Mouse (Mus musculus): Measurements from ENCODE around the gene Fkbp2. TPM values are rescaled to one million over a fixed set of nuclear protein-coding genes. Genes with fewer than 3 reads are reported as not detected.

The Fkbp2 gene
- 10 to 100 TPM; 65.3 to 65.5 TPM for total RNA-seq (2021)

DNA sequence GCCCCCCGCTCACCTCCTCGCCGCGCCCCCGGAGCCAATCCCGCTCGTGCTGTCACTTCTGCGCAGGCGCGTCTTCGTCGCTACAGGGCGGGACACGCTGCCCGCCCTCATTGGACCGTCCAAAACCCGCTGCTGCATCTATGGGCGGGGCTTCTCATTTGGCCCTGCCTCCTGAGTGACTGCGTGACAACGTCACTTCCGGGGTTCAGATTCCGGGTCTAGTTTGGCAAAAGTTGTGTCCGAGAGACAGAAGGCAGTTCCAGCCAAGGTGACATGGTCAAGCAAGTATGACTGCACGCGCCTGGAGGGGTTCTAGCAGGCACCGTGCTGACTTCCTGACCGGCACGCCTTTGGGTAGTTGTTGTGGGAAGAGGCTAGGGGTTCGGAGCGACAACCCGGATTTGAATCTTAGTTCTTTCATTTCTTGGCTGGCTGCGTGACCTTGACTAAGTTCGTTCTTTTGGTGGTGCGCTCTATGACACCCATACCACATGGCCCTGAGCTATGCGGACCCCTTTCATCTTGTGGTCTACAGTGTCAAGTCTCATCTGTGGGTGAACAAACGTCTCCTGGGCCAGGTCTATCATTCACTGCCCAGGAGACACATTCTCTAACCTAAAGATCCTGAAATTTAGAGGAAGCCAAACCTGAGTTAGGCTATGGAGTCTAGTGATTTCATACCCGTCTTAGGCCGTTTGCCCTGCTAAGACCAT lies at the start of gene Fkbp2:
Fkbp2 (minus strand) TSS at position 121 of the 713 bp plus-strand sequence.
- DNase-seq (ENCODE audit: extremely low spot score in 1 of 2, low spot score in 2 of 2), result peak; percentile 98 to 100
- intact Hi-C loops (cut with DNase I), result no loop called here

DNA sequence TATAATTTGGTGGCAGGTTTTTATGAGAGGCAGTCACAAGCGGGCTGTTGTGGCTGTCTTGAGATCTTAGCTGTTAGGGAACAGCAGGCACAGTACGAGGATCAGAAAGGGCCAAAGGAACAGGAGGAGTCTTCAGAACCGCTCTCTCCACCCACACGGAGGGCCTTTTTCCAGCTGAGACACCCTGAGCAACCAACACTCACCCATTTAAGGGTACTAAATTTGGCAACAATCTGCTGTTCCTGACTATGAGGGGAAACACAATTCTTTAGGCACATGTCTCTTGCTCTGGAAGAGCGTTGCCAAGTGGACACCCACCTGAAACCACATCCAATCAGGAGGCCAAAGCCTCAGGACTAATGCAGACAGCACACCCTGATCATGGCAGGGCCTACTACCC lies 49.2 kb upstream of the Fkbp2 start:
- no peak for DNase-seq (ENCODE audit: extremely low spot score in 1 of 2, low spot score in 2 of 2)
- intact Hi-C loops (cut with DNase I), result loop anchor here (10.0 kb wide), 1 partner anchor 105 kb away; the partner anchor contains the start of genes Catsperz and Esrra

DNA sequence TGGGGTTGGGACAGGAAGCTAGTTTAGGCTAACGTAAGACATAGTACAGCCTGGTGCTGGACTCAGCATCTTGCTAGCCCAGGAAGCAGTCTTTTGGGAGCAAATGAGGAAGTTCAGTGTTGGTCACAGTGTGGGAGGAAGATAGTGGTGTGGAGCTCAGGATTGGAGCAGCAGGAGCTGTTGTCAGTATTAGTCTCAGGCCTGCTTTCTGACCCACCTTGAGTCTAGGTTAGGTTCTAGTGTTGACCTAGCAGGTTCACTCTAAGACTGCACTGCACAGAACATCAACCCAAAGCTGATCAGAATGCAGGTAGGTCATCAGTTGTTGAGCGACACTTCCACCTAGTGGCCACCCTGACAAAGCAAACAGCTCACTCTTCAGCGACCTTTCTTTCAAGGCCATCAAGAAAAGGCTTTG lies 39.9 kb upstream of the Fkbp2 start:
- intact Hi-C loops (cut with DNase I), result loop anchor here (10.0 kb wide), 1 partner anchor 95 kb away; the partner anchor contains the start of genes Catsperz and Esrra
- peak in 1 of 2 experiments; percentile 53 for DNase-seq (ENCODE audit: extremely low spot score in 1 of 2, low spot score in 2 of 2)

DNA sequence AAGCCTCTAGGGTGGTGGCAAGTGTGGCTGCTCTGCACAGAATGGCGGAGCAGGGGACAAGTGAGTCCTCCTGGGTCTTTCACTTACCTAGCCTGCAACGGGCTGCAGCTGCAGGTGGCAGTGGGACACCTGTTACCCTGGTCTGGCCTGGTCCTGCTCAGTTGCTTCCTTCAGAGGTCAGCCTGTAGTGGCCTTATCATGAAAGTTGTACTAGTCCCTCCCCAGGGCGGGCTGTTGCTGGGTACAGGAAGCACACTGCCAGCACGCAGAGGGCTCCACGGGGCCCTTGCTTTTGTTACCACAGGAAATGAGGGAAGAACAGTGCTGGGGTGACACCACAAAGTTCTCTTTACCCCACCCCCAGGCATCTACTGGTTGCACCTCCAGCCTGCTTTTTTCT lies 38.9 kb upstream of the Fkbp2 start, which contains the start of gene Fermt3:
Fermt3 (minus strand) TSS at position 279 of the 400 bp plus-strand sequence.
- peak in 1 of 2 experiments; percentile 63 for DNase-seq (ENCODE audit: extremely low spot score in 1 of 2, low spot score in 2 of 2)
- intact Hi-C loops (cut with DNase I), result no loop called here

DNA sequence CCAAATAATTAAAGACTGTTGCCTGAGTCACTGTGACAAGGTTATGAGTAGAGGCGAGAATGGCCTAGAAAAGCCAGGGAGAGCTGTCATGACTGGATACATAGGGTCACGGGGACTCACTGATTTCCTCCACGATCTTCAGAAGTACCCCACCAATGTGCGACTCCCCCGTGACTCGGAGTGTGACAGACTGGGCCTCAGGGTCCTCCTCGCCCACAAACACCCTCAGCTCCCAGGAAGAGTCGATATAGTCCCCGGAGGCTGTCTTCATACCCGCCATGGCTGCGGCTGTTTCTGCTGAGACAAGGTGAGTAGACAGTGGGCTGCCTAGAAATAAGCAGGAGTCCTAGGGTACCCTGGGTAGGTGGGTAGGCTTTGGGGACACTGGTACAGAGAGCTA lies 38.2 kb upstream of the Fkbp2 start:
- DNase-seq (ENCODE audit: extremely low spot score in 1 of 2, low spot score in 2 of 2), result no peak
- intact Hi-C loops (cut with DNase I), result no loop called here

DNA sequence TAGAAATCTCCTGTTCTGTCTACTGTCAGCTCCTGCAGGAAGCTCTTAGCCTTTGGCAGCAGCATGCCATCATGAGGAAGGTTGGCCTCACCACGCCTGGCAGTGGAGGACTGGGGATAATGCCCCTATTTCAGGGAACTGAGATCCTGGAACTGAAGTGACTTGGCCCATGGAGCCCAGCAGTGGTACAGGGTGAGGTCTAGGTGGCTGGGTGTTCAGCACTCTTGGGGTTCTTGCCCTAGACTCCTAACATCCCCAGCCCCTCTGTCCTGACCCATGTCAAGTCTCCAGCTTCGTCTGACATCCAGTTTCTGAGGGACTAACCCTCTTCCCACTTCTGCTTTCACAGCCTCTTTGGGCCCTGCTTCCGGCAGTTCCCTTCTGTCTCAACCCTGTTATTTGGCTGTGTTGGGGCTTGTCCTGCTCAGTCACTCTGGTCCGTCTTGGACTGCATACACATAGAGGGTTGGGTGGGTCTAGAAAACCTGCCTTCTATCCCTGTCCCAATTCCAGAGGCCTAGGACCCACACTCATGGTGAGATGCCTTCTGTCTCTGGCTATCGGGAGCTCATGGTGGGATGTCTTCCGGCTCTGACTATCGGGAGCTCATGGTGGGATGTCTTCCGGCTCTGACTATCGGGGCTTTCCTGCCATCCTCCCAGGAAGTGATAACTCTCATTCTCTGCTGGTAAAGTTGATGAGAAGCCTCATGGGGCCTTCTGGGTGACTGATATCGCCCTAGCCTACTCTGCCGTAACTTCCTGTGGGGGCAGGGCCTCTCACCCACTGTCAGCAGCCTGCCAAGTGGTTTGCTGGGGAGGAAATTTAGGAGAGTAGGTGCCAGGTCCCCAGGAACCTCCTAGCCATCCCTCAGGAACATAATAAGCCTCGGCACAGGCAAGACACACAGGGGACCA lies 37.5 kb upstream of the Fkbp2 start:
- intact Hi-C loops (cut with DNase I), result no loop called here

DNA sequence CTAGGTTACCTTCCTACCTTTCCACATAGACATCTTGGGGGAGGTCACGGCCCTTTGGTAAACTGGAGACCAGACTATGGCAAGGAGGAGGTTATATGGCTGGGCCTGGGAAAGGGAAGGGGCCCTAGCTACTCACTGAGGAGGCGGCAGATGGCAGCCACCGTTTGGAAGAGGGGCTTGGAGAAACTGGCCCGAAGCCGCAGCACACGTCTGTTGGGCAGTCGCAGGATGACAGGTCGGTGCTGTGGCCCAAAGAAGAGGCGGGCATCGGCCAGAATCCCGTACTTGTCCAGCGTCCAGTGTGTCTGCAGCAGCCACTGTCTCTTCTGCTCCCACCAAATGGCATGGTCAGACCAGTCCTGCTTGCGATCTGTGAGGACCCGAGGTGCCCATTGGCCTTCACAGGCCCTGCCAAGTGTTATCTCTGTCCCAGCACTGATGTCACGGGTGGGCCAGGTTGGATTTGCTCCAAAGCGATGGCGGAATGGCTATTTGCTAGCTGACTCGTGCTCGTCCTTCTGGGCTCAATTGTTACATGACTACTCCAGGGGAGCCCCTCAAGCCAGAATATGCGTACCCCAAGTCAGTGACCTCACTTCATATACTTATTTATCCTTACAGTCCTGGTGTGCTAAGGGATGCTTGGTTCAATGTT lies 34.3 kb upstream of the Fkbp2 start:
- no peak for DNase-seq (ENCODE audit: extremely low spot score in 1 of 2, low spot score in 2 of 2)
- intact Hi-C loops (cut with DNase I), result no loop called here

More for the DNA sequence above, 37.5 kb upstream of the Fkbp2 start:
- no peak for DNase-seq (ENCODE audit: extremely low spot score in 1 of 2, low spot score in 2 of 2)

DNA sequence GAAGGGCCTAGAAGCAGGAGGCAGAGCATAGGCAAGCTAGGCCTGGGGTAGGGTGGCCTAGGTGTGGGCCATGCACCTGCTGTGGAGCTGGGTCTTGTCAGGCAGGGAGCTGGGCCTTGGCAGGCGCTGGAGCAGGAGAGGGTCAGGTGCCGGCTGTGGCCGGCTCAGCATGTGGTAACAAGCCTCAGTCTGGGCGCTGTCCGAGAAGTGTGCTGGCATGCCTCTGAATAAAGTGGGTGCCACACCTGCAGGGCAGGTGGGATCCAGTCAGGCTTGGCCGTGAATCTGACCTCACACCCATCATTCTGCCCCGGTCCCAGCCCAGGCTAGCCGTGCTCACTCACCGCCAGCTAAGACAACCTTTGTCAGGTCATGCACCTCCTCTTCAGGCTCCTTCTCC lies 33.7 kb upstream of the Fkbp2 start:
- no peak for DNase-seq (ENCODE audit: extremely low spot score in 1 of 2, low spot score in 2 of 2)
- intact Hi-C loops (cut with DNase I), result no loop called here

DNA sequence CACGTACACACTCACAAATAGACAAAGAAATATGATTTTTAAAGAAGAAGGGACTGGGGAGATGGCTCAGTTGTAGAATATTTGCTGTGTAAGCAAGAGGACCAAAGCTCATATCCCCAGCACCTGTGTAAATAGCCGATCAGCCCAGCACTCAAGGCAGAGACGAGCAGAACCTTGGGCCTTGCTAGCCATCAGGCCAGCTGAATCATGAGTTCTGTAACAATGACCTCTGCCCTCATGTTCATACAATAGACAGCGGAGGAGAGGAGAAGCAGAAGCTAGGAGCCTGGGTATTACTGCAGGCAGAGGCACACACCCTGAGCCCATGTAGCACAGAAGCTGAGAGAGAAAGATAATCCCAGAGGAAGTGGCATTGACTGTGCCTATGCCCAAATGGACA lies 32.1 kb upstream of the Fkbp2 start:
- DNase-seq (ENCODE audit: extremely low spot score in 1 of 2, low spot score in 2 of 2), result no peak
- intact Hi-C loops (cut with DNase I), result no loop called here

DNA sequence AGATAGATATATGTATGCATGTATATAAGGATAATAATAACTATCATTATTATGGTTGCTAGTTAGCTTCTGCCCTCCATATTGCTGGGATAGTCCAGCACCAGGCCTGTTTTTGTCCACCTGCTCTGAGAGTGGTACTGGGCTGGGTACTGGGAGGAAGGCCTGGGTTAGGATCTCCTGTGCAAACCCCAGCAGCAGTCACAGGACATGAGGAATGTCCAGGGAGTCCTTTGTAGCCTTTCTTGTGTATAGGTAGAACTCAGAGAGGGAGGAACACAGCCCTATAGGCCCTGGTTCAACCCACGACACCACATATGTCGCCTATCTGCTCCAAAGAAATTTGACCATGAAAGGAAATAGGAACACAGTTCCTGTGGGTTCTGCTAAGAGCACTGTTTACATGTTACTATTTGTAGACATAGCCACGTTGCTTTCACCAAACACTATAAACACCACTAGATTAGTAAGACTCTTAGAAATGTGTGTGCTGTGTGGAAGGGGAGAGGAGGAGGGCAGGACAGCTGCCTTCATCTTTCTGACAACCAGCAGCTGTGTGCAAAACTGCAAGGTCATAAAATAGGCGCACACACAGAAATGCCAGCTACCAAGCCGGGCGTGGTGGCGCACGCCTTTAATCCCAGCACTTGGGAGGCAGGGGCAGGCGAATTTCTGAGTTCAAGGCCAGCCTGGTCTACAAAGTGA lies 26.7 kb upstream of the Fkbp2 start:
- no peak for DNase-seq (ENCODE audit: extremely low spot score in 1 of 2, low spot score in 2 of 2)
- intact Hi-C loops (cut with DNase I), result no loop called here

DNA sequence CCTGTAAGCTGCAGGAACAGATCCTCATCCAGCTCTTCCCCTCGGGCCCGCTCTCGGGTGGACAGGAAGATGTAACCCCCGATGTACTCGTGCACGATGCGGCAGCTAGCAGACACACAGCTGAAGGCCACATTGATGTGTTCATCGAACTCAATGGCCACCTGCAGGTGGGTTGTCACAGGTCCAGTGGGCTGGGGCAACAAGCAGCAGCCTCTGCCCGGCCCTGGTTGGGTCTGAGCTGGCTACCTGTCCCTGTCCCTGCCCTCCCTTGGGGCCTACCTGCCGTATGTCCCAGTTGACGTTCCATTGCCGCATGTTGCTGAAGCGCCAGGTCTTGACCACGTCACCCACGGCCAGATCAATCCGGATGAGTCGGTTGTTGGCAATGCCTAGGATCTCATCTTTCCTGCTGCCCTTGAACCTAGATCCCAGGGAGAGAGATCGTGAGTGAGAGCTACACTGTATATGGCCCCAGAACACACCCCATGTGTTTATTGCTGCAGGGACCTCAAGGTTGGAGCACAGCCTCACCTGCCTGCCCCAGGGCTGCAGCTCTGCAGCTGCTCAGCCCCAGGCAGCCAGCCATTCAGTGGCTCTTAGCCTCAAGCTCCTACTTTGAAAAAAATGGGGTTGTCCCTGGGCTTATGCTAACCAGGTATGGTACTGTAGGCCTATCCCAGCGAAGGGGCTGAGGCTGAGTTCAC lies 19.2 kb upstream of the Fkbp2 start:
- DNase-seq (ENCODE audit: extremely low spot score in 1 of 2, low spot score in 2 of 2), result no peak
- intact Hi-C loops (cut with DNase I), result no loop called here

DNA sequence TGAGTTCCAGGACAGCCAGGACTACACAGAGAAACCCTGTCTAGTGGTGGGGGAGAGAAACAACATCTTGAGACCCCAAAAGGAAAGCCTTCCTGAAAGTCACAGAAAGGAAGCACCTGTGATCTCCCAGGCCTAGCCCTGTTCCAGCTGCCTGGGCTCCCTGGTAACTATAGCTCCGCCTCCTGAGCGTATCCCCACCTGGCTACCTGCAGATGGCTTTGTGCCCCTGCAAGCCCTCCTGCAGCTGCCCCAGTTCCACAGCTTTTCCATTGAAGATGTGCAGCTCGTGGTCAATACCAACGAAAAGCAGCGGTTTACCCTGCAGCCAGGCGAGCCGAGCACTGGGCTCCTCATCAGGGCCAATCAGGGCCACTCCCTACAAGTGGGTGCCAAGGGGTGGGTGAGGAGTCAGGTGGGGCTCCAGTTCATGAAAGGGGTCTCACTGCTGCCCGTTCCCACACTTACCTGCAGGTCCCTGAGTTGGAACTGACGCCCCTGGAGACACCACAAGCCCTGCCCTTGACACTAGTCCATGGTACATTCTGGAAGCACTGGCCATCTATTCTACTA lies 17.5 kb upstream of the Fkbp2 start:
- intact Hi-C loops (cut with DNase I), result no loop called here
- peak in 1 of 2 experiments; percentile 19 for DNase-seq (ENCODE audit: extremely low spot score in 1 of 2, low spot score in 2 of 2)

DNA sequence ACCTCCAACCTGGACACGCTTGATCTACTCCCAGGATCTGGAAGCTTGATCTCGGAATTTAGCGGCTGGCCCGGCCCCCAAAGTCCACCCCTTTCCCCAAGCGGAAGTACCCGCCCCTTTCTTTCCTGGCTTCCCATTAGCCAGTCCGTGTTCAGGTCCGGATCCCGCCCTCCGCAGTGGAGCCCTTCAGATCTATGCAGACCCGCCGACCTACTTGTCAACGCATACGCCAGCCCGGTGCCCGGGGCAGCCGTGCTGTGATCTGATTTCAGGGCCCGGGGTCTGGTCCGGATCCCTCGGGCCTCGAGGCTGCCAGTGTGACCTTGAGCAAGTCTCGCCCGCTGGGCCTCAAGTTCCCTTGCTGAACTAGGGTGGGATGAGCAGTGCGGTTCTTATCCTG lies 15.7 kb upstream of the Fkbp2 start, which contains the start of the genes Nudt22 and Trpt1:
Nudt22 (minus strand) TSS at position 112 of the 400 bp plus-strand sequence.
Trpt1 (plus strand) TSS at position 126 of the 400 bp plus-strand sequence.
- peak; percentile 75 to 92 for DNase-seq (ENCODE audit: extremely low spot score in 1 of 2, low spot score in 2 of 2)
- intact Hi-C loops (cut with DNase I), result no loop called here

DNA sequence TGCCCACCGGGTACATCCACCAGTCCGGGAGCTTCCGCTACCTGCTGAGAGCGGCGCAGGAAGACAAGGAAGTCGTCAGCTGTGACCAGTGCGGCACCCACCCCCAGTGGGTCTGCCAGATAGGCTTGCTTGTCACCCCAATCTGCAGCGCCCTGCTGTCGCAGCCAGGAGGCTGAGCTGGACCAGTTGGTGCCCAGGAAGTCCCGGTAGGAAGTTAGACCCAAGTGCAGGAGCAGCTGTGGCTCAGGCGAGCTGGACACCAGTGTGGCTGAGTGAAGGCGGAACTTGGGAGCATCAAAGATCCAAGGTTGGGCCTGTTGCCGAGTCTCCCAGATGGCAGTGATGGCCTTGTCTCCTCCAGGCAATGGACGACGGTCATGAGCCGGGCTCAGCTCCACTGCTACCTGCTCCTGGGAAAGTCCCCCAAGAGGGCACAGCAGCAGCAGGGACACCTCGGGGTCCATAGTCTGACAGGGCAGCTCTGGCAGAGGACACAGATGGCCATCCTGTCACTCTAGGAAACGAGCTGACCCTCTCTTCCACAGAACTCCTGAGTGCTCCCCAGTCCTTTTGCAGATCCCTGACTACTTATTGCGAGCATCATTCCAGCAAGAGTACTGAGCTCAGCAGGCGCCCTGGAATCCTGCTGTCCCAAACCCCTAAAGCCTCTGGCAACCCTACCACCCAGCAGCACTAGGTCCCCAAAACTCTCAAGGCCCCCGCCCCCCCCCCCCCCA lies 15.1 kb upstream of the Fkbp2 start:
- DNase-seq (ENCODE audit: extremely low spot score in 1 of 2, low spot score in 2 of 2), result no peak
- intact Hi-C loops (cut with DNase I), result no loop called here

DNA sequence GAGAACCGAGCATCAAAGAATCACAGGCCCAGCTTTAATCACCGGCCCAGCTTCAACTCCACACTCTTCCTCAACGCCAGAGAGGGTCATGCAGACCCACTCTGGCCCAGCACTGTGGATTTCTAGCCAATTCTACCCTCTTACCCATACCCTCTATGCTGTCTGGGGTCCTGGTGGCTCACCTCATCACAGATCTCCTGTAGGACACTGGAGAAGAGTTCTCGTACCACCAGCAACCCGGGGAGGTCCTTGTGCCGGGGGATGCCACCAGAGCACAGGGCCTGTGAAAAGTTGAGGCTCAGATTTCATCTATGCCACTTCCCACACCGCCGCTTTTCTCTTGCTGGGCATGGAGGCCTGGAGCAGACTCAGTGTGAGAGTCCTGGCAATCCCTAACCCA lies 14.2 kb upstream of the Fkbp2 start:
- intact Hi-C loops (cut with DNase I), result no loop called here
- no peak for DNase-seq (ENCODE audit: extremely low spot score in 1 of 2, low spot score in 2 of 2)

DNA sequence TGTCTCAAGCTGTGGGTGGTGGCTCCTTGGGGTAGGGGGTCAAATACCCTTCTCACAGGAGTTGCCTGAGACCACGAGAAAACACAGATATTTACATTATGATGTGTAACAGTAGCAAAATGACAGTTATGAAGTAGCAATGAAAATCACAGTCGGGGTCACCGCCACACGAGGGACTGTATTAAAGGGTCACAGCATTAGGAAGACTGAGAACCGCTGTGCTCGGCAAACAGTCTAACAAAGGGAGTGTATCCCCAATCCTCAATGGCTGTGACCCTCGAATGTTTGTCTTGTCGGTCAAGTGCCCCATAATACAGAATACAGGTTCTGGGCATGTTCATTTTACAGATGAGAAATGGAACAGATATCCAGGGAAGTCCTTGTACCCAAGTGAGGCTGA lies 13.7 kb upstream of the Fkbp2 start:
- intact Hi-C loops (cut with DNase I), result no loop called here
- DNase-seq (ENCODE audit: extremely low spot score in 1 of 2, low spot score in 2 of 2), result no peak
